Mouse (Mus musculus) thymus, adult 2 months (tissue): ENCODE results near the gene Ypel1. TPM values are rescaled to one million over a fixed set of nuclear protein-coding genes. Genes with fewer than 3 reads are reported as not detected.

Experiments
- DNase-seq: peaks from one replicate; pipeline ENCODE4 v3.0.0; 2021
- H3K27ac ChIP-seq: fragments of 200-500 bp; 2 replicates; pipeline ENCODE4 v1.5.1; 2012; ENCODE audit warnings: low read length, control low read depth; ENCODE audit not compliant: control insufficient read depth, insufficient read depth
- H3K27me3 ChIP-seq: fragments of 200-500 bp; 2 replicates; pipeline ENCODE4 v1.6.1; 2012; ENCODE audit warnings: mild to moderate bottlenecking, low read length, moderate library complexity, mixed read lengths; ENCODE audit not compliant: control insufficient read depth, insufficient read depth
- H3K36me3 ChIP-seq: fragments of 200-500 bp; 2 replicates; pipeline ENCODE4 v1.6.1; 2012; ENCODE audit warnings: mild to moderate bottlenecking, low read length, moderate library complexity; ENCODE audit not compliant: control insufficient read depth, insufficient read depth
- H3K4me1 ChIP-seq: fragments of 200-500 bp; replicated peaks from 2 replicates; pipeline ENCODE4 v1.6.1; 2012; ENCODE audit warnings: low read length; ENCODE audit not compliant: control insufficient read depth, insufficient read depth
- H3K4me3 ChIP-seq: fragments of 200-500 bp; 2 replicates; pipeline ENCODE4 v1.5.1; 2012; ENCODE audit warnings: mild to moderate bottlenecking, low read length, control low read depth, moderate library complexity; ENCODE audit not compliant: control insufficient read depth, insufficient read depth
- CTCF ChIP-seq: fragments of 200-500 bp; IDR thresholded peaks from 2 replicates; pipeline ENCODE4 v1.5.1; 2012; ENCODE audit warnings: mild to moderate bottlenecking, control low read depth, low read length, moderate library complexity, borderline replicate concordance; ENCODE audit not compliant: control insufficient read depth, poor library complexity, insufficient read depth; ENCODE audit errors: extremely low read depth
- POLR2A ChIP-seq: fragments of 200-500 bp; IDR thresholded peaks from 2 replicates; pipeline ENCODE4 v1.6.1; 2012; ENCODE audit warnings: mild to moderate bottlenecking, low read length, control low read depth, moderate library complexity; ENCODE audit not compliant: control insufficient read depth, poor library complexity, insufficient read depth; ENCODE audit errors: extremely low read depth
- WGBS: fragments of 180-500 bp; shearing (Covaris S2); methylation state at CpG from one replicate; pipeline ENCODE4 v1.1.7; 2018; 5-methylcytosine and 5-hydroxymethylcytosine counted together
- polyA plus RNA-seq: library from polyadenylated mRNA; depleted of rRNA; stranded (reverse); fragments of >200 nt; gene quantifications from 2 replicates; pipeline ENCODE4 v1.2.3, GENCODE M21; 2012; rRNA removed

The Ypel1 gene
- polyA plus RNA-seq, 1 experiment, result 3.8 TPM

- Histone ChIP-seq H3K4me1 (peaks cover 7% of the 10 kb centered on the region; the same call in 1 of the 2 replicates), H3K36me3 (no peaks in the 10 kb centered on the region), H3K27ac (no peak overlapping the region), H3K4me3 (peak overlapping the region; percentile 65), H3K27me3 (no peaks in the 10 kb centered on the region)
- DNase-seq, result peak; percentile 35
- TF ChIP-seq CTCF, result no peak
- TF ChIP-seq POLR2A, result no peak
- WGBS, result 5% methylated on average over 43 of the region's 43 CpGs
Observed at GRCm38 (mm10) chr16:17131191-17132088, 61.9 kb downstream of the Ypel1 start.

- H3K27me3 ChIP-seq, result no peaks in the 10 kb centered on the region
- peaks cover 7% of the 10 kb centered on the region; the same call in 1 of the 2 replicates for H3K4me1 ChIP-seq
- peak; percentile 96 for DNase-seq
- H3K4me3 ChIP-seq, result peak within 1 kb of the TSS; percentile 65
- no peaks in the 10 kb centered on the region for H3K36me3 ChIP-seq
- no peak within 1 kb of the TSS for H3K27ac ChIP-seq
- peak; percentile 89 for TF ChIP-seq CTCF
- TF ChIP-seq POLR2A, result peak; percentile 69; the same call in 1 of the 2 replicates
- under 1% methylated on average over 47 of the region's 47 CpGs for WGBS
Observed at GRCm38 (mm10) chr16:17132089-17132905, 62.8 kb downstream of the Ypel1 start, which contains the start of gene Sdf2l1. Sdf2l1 (minus strand) TSS chr16:17132383.

- TF ChIP-seq CTCF (no peak), POLR2A (no peak)
- Histone ChIP-seq H3K4me3 (no peak overlapping the region), H3K36me3 (no peaks in the 10 kb centered on the region), H3K27me3 (no peaks in the 10 kb centered on the region), H3K27ac (no peak overlapping the region), H3K4me1 (peaks cover 7% of the 10 kb centered on the region; the same call in 1 of the 2 replicates)
- 74% methylated on average over 7 of the region's 7 CpGs for WGBS
- DNase-seq, result no peak
Observed at GRCm38 (mm10) chr16:17132906-17133200, 63.4 kb downstream of the Ypel1 start.

Other genes starting within 250 kb of the Ypel1 start
- gene Spag6l, start 240.2 kb upstream of the Ypel1 start, polyA plus RNA-seq, result 0.24 and 0.44 TPM in 2 replicates
- 0.61 and 0.93 TPM in 2 replicates for gene Igll1, start 205.7 kb upstream of the Ypel1 start, polyA plus RNA-seq
- gene Top3b, start 199.0 kb upstream of the Ypel1 start, polyA plus RNA-seq, result 101 and 104 TPM in 2 replicates
- gene Vpreb1, start 198.9 kb upstream of the Ypel1 start, polyA plus RNA-seq, result 24.8 and 43.5 TPM in 2 replicates
- 24.7 and 26.0 TPM in 2 replicates for gene Ppm1f, start 173.2 kb upstream of the Ypel1 start, polyA plus RNA-seq
- 126 and 145 TPM in 2 replicates for gene Mapk1, start 86.3 kb upstream of the Ypel1 start, polyA plus RNA-seq
- 163 and 176 TPM in 2 replicates for gene Ppil2, start 41.6 kb downstream of the Ypel1 start, polyA plus RNA-seq
- gene 2610318N02Rik, start 55.5 kb downstream of the Ypel1 start, polyA plus RNA-seq, result 105 and 118 TPM in 2 replicates
- 60.3 and 69.8 TPM in 2 replicates for gene Sdf2l1, start 62.7 kb downstream of the Ypel1 start, polyA plus RNA-seq
- 19.3 and 21.4 TPM in 2 replicates for gene Ydjc, start 74.9 kb downstream of the Ypel1 start, polyA plus RNA-seq
- 3.5 and 3.7 TPM in 2 replicates for gene Ccdc116, start 77.5 kb downstream of the Ypel1 start, polyA plus RNA-seq
- 70.5 and 75.0 TPM in 2 replicates for gene Ube2l3, start 133.0 kb downstream of the Ypel1 start, polyA plus RNA-seq
- 0.41 and 0.51 TPM in 2 replicates for gene Rimbp3, start 138.9 kb downstream of the Ypel1 start, polyA plus RNA-seq
- 6.0 and 7.0 TPM in 2 replicates for gene Hic2, start 163.9 kb downstream of the Ypel1 start, polyA plus RNA-seq
- gene Tmem191c, start 206.4 kb downstream of the Ypel1 start, polyA plus RNA-seq, result 63.6 and 72.6 TPM in 2 replicates